Mouse (Mus musculus): ENCODE measurements around the gene Stk11.
"Not testable (repeated sequence)": the region's sequence is repeated elsewhere in the genome, so short reads cannot be mapped to it uniquely, and the experiment has no call there.

The Stk11 gene

DNA sequence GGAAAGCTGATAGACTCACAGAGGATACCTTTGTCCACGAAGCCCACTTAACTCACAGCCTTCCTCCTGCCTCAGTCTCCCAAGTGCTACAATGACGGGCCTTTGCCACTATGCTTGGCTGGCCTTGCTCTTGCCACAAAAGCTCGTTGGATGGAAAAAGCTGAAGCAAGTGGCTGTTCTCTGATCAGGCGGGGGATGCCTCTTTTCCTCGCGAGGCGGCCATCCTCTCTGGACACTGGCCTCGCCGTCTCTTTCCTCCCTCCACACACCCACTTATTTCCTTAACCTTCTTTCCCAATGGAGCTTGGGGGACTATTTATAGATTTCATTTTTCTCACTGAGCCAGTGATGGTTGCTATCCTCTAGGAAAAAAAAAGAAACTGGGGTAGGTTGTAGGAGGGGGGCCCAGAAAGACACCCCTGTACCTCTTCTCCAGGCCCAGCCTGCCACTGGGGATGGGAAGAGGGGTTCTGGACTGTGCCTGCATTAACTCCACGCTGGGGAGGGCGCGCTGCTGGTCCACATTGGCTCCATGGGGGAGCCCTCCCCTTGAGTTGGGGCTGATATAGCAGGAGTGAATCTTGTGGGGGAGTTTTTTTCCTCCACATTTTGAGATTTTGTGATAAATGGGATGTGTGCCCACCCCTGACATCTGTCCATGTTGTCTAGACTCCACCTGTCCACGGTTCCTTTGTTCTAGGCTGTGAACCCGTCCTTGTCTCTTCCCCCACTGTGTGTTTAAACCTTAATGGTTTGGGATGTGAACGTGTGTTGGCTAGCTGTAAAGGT lies 41.7 kb downstream of the Stk11 start:
- DNase-seq (ENCODE audit: low spot score) = no peak

DNA sequence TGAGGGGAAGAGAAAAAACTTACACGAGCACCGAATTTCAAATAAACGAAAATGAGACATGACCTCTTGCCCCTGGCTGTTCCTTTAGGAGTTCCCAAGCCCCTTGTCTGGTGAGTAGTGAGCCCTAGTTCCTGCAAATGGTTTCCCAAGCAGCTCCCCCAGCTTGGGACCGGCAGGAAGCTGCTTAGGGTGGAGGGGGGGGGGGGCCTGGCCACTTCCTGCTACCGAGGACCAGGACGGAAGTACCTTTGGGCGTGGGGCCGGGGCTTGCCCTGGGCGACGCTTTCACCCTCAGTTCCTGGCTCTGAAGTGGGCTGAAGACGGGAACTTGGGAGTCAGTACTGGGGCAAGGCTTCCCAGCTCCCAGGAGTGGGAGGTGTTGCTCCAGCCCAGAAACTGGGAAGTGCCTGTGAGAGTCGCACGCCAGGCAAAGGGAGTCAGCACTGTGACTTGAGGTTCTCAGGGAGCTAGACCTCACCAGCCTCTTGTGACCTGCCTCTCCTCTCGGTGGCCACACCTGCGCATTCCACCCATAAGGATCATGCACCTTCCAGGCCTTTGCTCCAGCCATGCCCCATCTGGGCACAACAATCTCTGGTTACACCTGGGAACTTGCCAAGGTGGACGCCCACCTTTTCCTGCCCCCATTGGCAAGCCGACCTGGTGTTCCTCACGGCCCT lies 42.8 kb downstream of the Stk11 start:
- DNase-seq (ENCODE audit: low spot score) = no peak

DNA sequence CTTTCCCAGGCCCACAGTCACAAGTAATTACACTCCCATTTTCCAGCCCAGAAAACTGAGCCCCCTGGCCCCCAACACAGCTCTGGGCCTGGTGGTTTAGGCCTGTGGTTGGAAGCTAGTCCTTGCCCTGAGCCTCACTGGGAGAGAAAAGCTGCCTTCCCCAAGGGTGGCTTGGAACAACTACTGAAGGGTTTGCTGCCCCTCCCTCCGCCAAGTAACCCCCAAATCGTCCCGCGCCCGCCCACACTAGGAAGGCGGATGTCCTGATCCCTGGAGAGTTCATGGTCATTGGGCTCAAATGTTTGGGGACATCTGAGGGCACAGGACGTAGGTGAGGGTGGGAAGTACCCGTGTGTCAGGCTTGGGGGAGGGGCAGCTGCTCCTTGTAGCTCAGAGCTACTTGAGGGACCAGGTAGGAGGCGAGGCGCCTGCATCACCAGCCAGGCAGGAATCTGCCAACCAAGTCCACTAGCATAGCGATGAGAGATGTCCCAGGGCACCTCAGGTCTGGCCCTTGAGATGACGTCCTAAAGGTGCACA lies 43.5 kb downstream of the Stk11 start:
- no peak for DNase-seq (ENCODE audit: low spot score)

DNA sequence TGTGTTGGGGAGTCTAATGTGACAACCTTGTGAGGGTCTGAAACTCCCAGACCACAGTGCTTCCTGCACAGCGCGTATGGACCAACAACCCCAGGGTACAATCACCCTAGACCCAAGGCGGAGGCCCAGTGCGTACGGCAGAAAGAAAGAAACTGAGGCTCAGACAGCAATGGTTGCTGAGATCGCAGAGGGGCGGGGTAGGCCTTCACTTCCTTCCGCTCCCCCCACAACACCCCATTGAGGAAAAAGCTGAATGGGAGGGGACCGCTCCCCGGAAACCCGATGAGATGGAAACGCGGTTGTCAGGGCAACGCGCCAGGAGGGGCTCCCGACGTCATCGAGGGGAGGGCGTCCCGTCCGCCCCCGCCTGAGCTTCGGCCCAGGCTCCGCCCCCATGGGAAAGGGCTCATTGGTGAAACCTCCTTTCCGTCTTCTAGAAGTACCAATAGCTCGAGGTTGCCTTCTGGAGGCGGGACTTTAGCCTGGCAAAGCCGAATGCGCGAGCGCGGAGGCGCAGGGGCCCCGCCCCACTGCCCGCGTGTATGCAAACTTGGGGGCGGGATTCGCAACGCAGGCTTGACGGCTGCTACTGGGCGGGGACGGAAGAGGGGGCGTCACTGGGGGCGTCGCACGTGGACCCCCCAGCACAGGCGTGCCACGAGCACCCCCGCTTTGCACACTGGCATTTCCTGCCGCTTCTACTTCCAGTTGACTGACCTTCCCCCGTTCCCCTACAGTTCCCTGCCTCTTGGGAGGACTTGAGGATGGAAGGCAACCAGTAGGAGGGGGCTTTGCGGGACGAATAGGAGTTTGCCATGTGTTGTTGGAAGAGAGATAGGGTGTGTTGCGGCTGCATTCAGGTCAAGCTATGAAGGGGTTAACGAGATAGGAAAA lies 44.2 kb downstream of the Stk11 start:
- peak; percentile 97 for DNase-seq (ENCODE audit: low spot score)

DNA sequence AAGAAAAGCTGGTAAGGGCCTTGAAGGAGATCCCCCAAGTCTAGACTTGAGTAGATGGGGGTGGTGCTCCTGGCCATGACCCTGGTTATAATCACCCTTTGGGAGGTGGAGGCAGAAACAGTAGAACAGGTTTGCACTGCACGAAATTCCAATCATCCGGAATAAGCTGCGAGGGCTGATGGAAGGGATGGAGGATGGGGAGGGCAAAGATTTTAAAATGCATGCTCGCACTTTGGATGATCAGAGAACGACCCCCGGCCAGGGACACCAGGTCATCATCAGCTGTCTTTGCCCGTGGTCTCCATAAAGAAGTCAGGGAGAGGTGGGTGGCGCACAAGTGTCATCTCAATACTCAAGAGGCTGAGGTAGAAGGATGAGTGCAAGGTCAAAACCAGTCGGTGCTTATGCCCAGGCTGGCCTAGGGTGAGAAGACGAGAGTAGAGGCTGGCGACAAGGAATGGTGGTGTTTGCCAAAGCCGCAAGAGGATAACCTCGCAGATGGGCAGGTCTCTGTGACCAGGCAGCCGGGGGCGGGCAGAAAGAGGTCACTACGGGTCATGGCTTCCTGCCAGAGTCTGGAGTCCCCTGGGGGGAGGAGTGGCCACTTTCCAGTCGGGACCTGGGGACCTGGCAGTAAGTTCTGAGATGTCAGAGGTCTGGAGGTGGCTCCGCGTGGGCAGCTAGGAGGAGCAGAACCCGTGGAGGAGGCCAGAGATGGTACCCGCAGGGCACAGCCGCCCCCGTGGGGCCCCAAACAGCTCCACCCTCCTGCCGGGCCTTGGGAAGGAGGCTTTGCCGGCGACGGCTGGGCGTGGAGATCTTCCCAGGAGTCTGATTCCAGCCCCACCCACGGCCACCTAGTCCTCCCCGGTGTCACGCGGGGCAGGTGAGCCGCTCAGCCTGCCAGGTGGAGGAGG lies 45.1 kb downstream of the Stk11 start:
- no peak for DNase-seq (ENCODE audit: low spot score)

DNA sequence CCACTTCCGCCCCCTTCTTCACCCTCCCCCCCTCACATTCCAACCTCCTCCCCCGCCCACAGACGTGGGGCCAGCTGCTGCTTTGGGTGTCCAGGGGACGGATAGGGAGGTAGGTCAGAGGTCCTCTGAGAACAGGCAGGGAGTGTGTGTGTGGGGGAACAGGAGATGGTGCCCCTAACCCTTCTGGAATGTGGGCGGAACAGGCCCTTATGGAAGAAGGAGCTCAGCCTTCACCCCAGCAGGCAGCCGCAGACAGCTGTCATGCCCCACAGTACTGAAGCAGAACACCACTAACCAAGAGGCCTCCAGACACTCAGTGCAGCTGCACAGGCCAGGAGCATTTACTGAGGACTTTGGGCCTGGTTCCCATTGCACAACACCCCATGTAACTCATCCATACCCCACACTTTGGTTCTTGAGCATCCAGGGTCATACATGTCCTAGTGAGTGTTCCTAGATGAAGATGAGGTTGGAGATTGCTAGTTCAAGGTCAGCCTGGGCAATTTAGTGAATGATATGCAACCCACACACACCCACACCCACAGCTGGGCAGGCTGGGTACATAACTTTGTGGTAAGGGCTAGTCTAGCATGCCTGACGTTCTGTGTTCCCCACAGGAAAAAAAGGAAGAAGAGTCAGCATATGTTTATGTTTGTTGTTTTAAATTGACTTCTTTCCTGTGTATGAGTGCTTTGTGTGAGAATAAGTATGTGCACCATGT lies 46.1 kb downstream of the Stk11 start:
- no peak for DNase-seq (ENCODE audit: low spot score)

DNA sequence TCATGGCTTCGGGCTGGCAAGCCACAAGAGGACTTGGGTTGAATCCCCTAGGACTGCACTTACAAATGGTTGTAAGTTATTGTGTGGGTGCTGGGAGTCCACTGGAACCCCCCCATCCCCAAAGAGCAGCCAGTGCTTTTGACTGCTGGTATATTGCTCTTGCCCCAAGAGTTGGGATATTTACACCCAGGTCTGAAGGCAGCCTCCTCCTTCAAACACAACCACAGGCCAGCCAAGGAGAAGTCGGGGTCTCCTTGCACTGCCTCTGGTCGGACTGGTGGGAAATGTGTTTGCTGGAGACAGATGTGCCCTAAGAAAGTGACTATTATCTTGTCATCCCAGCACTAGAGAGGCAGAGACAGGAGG lies 46.6 kb downstream of the Stk11 start:
- DNase-seq (ENCODE audit: low spot score) = no peak

DNA sequence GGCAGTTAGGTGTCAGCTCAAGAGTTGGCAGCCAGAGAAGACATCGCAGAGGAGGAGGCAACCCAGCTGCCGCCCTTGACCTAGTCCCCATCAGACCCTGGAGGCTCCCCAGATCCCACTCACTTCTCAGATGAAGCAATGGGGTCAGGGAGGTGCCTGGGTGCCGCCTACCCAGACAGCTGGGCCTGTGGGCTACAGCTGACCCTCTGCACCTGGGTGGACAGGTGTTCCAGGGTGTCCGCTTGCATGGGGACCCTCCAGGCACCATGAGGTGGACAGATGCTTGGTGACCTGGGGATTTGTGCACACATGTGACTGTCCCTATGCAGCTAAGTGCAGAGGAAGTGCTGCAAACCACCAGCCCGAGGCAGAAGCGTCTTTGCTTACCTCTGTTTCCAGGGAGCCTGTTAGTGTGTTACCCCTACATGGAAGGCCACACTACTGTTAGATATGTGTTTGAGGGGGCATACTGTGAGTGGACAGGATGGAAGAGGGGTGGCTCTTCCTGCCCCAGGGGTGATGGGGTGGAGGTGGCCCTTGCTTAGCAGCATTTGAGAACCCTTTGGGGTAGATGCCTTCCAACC lies 47.2 kb downstream of the Stk11 start:
- DNase-seq (ENCODE audit: low spot score) = no peak

DNA sequence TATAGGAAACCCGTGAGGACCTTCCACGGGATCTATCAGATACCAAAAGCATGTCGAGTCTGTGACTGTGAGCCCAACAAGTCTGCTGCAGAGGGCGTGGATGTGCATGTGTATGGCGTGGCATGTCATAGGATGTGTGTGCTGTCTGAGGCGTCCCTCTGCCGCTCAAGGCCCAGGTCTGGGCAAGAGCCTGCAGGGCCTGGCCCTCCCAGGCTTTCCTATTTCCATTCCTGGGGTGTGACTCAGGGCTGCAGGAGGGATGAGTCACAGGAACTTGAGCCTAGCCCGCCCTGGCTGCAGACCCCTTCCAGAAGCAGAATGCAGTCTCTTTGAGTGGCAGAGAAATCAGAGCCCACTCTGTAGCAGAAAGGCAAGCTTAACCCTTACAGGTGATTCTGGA lies 48.1 kb downstream of the Stk11 start:
- DNase-seq (ENCODE audit: low spot score) = no peak

DNA sequence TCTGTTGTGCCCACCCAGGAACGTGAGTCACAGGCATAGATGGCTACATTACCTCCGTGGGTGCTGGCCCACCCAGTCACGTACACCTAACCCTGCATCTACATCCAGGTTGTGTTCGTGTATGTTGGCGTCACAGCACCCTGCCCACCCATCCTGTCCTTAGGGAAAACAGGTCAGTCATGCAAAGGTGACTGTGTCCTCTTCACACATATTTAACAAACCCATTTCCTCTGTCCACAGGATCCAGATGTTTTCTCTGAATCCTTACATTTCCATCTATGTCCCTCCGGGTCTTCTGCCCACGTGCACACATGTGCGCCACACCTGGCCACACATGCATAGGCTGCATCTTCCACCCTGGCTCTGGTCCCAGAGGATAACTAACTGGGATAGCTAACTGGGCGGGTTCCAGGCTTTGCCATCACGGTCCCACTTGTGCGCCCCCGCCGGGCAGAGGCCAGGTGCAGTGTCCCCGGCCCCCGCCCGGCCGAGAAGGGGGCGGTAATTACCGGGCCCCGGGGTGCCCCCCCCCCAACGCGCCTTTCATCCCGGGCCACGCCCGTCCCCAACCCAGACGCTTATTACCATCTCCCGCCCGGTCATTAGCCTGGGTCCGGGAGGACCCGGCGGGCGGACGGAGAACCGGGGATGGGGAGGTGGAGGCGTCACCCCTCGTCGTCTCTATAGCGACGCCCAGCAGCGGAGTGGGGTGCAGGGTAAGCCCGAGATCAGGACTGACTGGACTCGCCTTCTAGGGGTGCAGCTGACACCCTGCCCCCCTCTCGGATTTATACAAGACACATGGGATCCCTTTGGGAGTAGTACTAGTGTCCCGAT lies 48.8 kb downstream of the Stk11 start:
- no peak for DNase-seq (ENCODE audit: low spot score)

DNA sequence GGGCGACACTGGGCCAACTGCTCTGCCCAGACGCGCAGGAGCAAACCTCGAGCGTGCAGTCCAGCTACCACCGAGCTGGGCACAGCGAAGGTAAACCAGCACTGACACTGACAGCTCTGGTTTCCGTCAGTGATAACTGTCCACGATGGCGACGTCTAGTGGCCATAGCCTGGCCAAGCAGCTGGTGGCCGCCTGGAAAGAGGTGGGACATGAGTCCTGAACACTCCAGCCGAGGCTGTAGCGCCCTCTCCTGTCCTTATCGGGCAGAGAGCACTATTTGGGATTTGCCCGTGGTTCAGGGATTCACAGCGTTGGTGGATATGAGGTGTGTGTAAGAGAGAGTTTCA lies 49.4 kb downstream of the Stk11 start:
- DNase-seq (ENCODE audit: low spot score) = peak; percentile 95

DNA sequence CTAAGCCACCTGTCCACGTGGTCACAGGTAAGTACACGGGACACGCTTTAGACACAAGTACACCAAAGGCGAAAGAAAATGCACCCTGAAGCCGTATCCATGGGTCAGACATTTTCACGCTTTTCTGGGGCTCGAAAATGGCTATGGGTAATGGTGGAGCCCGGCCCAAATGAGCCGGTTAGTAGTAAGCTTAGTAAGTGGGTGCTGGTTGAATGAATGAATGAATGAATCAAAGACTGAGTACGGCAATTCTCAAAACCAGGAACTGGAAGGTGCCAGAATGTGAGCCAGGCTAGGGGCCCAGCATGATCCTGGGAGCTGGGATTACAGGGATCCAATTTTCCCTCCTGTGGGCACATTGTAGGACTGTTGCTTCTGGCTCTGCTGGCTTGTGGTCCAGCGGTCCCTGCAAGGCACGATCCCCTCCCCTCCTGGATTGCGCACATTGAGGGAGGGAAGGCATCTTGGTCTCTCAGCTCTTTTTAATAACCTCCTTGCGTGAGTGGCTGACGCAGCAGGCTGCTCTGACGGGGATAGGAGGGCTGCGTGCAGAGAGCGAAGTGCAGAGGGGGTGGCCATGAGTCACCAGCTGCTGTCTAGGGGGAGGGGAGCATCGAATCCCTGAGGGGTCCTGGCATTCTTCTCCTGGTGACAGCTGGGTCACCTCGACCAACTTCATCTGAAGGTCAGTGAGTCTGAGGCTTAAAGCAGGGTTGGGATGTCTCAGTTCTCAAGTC lies 50.0 kb downstream of the Stk11 start, which contains the start of gene Cirbp:
Gene Cirbp, plus strand, starts transcription at position 594 of the 737 bp plus-strand sequence.
- no peak for DNase-seq (ENCODE audit: low spot score)

DNA sequence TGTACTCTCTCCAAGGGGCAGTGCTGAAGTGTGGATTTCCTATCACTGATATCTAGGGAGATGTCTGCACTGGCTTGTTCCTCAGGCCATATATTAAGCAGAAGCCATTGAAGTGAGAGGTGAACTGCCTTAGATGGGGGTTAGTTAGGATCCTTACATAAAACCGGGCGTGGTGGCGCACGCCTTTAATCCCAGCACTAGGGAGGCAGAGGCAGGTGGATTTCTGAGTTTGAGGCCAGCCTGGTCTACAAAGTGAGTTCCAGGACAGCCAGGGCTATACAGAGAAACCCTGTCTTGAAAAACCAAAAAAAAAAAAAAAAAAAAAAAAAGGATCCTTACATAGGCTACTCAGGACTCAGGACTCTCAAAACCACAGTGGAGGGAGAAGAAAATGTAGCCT lies 50.5 kb downstream of the Stk11 start:
- DNase-seq (ENCODE audit: low spot score) = not testable (repeated sequence)

DNA sequence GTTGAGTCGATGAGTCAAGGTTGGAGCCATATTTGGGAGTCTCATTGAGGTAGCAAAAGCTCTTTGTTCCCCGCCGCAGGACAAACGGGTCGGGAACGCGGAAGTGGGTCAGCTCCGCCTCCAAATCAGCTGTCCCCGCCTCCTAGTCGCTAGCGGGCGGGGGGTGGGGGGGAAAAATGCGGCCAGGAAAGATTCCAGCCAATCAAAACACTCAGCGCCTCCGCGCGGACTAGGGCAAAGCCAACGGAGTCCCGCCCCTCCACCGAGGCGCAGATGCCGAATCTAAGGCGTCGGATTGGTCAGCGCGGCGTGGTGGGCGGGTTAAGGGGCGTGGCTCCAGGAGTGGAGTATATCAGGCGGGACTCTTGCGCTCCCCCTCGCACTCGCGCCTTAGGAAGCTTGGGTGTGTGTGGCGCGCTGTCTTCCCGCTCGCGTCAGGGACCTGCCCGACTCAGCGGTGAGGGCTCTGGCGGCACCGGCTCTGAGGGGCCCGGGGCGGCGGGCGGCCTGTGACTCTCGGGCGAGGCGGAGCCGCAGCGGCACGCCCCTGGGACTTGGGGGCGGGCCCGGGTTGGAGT lies 51.9 kb downstream of the Stk11 start:
- DNase-seq (ENCODE audit: low spot score) = peak; percentile 99

DNA sequence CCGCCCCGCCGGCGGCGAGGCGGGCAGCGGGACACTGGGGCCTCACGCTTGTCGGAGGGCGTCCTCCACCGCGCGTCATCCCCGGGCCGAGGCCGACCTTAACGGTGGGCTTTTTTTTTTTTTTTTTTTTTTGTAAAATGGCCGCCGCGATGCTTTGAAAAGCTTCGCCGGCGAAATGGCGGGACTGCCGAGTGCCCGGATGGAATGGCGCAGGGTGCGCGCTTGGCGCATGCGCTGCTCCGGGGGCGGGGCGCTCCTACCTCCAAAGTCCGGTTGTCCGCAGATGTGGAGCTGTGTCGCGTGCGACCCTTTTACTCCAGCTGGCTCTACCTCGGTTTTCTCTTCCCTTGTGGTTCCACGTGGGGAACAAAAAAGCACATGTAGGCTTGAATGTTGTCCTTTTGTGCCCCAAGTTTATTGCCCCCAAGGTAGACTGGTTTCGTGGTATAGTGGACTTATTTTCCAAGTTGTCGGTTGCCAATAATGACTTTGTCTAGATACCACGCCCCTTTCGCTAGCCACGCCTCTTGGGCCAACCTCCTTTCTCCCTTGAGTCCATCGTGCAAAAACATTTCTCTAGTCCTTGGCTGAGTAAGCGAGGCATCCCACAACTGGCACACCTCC lies 52.5 kb downstream of the Stk11 start:
- DNase-seq (ENCODE audit: low spot score) = peak; percentile 86

DNA sequence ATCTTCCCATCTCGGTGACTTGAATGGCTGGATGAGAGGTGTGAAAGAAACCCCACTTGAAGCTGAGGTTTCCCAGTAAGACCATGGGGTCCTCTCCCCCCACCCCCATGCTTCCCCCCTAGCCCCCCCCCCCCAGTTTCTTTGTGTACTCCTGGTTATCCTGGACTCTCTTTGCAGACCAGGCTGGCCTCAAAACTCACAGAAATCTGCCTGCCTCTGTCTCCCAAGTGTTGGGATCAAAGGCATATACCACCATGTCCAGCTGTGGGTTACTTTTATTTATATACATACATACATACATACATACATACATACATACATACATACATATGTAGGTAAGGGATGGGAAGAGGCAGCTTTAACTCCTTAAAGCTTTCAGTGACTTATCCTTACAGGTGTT lies 53.5 kb downstream of the Stk11 start:
- DNase-seq (ENCODE audit: low spot score) = no peak

DNA sequence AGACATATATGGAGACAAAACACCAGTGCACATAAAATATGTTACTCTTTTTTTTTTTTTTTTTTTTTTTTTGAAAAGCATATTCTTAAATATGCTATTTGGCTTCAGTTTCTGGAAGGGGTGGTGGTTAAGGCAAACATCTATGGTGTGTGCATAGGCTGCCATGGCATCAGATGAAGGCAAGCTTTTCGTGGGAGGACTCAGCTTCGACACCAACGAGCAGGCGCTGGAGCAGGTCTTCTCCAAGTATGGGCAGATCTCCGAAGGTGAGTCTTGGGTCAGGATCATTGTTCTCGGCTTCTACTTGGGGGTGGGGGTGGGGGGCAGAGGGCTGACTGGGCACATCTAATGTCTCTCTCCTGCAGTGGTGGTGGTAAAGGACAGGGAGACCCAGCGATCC lies 54.0 kb downstream of the Stk11 start:
- no peak for DNase-seq (ENCODE audit: low spot score)

DNA sequence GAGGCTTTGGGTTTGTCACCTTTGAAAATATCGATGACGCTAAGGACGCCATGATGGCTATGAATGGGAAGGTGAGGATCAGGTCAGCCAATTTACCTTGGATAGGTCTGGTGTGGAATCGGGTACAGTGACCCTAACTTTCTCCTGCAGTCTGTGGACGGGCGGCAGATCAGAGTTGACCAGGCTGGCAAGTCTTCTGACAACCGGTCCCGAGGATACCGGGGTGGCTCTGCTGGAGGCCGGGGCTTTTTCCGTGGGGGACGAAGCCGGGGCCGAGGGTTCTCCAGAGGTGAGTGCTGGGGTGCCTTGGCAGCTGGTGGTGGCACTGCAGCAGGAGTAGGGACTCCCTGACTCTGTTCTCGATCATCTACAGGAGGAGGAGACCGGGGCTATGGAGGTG lies 54.4 kb downstream of the Stk11 start:
- DNase-seq (ENCODE audit: low spot score) = no peak
